Mouse (Mus musculus) ES-E14 (cell line): ENCODE results near the gene Myt1l.

Source experiments
- MAFK ChIP-seq: IDR thresholded peaks from 2 replicates; pipeline ENCODE4 v1.6.1; 2014; ENCODE audit warnings: mild to moderate bottlenecking, low read depth, low read length, inconsistent platforms; ENCODE audit not compliant: insufficient read depth
- ZC3H11A ChIP-seq: IDR thresholded peaks from 2 replicates; pipeline ENCODE4 v1.6.1; 2012; ENCODE audit warnings: low read depth, mild to moderate bottlenecking, inconsistent platforms, low read length, borderline replicate concordance
- ZNF384 ChIP-seq: IDR thresholded peaks from 2 replicates; pipeline ENCODE4 v1.6.1; 2012; ENCODE audit warnings: low read depth, low read length, inconsistent platforms

- no peak for TF ChIP-seq ZNF384
- TF ChIP-seq ZC3H11A: no peak
- TF ChIP-seq MAFK: no peak
These were observed 332.8 kb downstream of the Myt1l start for GRCm38 (mm10) chr12:29860986-29861385.
